Mouse (Mus musculus): ENCODE results near the gene Zfp503.

Gene Zfp503

DNA sequence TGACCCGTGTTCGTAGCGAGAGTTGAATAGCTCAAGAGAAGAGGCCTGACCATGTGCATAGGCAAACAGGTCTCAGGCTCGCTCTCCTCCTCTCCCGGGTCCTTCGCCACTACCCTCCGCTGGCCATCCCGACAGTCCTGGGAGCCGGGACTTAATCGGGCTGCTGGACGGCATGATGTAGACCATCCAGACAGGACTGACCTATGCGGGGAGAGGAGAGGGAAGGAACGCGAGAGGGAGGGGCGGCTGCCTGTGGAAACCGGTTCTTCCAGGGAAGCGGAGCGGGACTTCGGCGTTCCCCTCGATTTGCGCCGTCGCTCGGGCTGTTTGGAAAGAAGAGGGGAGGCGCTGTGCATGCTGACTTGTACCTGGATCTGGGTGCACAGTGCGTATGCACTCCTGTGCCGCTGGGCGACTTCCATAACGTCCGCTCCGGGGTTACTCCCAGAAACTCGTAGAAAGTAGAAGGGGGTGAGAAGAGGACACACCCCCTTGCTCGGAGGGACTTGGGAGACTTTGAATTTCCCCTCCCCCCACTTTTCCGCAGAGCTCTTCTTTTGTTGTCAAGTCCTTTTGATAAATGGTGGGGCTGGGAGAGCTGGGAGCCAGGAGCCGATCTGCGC, at the start of gene Zfp503:
TSS of gene Zfp503 (minus strand) at position 311 of the 623 bp plus-strand sequence.
- no peak for DNase-seq (ENCODE audit: low read depth, low spot score)

DNA sequence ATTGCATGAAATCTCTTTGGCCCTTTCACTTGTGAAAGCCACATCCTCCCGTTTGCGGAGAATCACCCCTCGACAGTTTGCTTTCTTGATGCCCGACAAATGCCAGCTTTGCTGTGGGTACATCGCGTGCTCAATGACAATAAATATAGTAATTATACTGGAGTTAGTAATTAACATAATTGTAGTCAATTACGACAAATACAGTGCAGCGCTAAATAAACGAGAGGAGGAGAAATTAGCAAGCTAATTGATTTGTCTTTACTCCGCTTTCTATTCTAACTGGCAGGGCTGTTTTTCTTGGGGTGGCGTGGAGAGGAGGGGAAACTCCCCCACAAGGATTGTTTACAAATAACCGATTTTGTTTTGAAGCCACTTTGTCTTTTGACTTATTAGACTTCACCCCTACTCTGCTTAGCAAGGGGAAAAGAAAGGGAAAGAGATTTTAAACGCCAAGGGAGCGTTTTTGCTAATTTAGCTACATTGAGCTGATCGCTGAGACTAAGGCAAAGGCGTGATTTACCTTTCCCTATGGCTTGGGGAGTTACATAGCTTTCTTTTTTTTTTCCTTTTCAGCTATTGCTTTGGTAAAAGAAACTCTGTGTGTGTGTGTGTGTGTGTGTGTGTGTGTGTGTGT, 48.2 kb upstream of the Zfp503 start:
- DNase-seq (ENCODE audit: low read depth, low spot score): no peak

DNA sequence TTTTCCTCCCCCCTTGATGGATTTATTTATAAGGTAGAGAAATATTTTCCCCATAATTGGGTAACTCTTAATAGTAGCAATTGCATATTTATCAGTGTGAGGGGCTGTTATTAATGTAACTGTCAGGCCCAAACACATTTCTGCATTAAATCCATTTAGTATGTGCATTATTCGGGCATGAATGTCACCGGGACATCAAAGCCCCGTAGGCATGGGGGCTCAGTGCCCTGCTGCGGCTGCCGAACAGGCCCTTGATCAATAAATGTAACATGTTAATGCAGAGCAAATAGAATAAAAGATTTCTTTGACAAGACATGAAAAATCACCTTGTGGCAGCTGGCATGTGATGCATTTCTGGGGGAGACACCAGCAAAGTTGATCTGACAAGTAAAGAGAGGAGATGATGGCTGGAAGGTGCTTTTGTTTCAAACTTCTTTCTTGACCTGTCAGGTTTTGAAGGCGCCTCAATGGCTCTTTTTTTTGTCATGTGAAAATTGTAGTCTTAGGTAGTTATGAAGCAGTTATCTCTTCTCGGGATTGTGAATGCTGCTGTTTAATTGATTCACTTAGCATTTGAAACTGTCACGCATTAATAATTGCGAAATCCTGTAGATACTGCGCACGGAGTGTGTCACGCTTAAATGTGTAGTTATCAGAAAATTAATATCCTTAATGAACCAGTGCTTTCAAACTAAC, 47.5 kb upstream of the Zfp503 start:
- no peak for DNase-seq (ENCODE audit: low read depth, low spot score)

DNA sequence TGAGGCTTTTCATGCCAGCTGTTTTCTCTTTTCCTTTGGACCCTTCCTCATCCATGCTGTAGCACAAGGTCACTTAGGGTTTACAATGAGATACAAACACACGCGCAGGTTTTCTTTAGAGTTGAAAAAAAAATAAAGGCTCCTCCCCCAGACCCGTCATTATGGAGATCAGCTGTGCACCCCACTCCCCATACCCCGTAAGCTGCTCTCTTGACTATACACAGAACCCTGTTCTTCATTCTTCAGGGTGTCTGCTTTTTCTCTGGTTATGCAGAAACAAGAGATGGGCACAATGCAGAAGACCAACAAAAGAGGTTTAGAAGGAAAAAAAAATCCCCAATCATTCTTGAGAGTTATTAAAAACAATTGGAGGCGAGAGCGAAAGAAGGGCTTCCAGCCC, 46.9 kb upstream of the Zfp503 start:
- no peak for DNase-seq (ENCODE audit: low read depth, low spot score)

DNA sequence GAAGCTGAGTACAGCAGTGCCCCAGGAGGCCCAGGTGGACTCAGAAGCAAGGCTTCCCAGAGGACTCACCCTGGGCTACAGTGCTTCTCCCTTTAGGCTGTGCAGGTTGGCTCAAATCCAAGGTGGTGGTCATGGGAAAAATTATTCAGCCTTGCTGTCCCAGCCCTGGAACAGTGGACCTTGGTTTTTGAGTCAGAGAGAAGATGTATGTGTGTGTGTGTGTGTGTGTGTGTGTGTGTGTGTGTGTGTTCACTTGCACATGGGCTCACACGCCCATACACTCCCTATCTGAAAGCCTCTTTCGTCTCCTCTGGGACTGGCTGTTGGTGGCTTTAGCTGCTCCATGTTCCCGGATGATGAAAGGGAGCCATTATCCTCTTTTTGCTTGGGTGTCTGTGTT, 46.5 kb upstream of the Zfp503 start:
- no peak for DNase-seq (ENCODE audit: low read depth, low spot score)

DNA sequence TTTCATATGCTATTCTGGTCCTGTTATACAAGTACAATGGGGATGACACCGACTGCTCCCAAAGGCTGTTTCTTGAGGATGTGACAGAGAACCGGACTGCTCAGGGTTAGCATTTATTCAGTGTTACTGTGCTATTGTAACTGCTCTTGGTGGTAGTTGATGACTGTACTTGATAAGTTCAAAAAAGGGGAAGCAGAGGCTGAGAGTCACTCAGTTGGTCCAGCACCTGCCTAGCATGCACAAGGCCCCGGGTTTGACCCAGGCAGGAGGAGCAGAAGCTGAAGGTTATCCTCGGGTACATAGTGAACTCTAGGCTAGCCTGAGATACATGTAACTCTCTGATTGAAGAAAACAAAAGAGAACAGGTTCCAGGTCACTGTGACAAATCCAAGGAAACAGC, 34.1 kb upstream of the Zfp503 start:
- no peak for DNase-seq (ENCODE audit: low read depth, low spot score)

DNA sequence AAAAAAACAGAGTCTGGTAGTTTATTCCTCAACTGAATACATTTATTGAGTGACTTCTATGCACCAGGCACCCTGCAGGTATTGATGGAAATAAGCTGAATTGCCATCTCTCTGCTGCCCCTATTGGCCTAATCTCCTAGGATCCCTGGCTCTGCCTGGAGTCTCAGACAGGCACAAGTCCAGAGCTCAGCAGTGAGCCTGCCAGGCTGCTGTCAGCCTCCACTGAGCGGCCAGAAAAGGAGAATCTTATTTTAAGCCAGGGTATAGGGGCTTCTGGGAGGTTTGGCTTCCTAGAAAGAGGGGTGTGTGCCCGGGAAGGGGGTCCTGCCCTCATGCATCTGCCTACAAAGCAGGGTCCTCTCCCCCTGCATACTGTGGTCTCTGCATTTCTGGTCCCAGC, 31.5 kb upstream of the Zfp503 start:
- DNase-seq (ENCODE audit: low read depth, low spot score): no peak

DNA sequence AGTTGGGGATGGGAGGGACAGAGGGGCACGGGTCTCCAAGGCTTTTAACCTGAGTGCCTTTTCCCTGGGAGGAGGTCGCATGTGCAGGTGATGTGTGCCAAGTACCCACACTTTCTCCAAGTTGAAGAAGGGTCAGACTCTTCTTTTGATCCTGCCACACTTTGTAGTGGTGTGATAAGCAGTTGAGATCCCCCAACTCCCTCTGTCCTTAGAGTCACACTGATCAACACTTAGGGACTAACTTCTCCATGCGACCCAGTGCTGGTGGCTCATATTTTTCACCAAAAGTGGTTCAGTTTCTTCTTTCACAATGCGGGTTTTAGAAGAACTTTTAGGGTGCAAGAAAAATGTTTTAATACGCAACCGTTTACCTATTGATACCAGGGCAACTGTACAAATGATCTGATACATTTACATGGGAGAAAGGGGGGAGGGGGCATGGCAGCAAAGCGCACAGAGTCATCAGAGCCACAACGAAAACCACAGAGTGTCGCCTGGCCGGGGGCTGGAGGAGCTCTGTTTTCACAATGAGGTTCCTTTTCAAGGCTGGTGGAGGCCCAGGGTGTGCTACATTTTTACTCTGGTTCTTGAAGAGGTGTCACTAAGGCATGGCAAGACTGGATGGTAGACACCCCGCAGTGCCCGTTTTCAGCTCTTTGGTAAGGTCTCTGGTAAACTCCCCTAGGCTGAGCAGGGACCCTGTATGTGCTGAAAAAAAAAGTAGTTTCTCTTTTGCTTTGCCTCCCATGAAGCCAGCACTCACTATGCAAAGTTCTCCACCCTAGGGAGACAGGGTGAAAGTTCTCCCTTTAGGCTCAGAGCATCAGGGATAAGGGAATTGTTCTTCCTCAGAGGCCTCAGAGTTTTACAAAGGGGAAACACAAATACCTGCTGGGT, 30.8 kb upstream of the Zfp503 start:
- DNase-seq (ENCODE audit: low read depth, low spot score): no peak

DNA sequence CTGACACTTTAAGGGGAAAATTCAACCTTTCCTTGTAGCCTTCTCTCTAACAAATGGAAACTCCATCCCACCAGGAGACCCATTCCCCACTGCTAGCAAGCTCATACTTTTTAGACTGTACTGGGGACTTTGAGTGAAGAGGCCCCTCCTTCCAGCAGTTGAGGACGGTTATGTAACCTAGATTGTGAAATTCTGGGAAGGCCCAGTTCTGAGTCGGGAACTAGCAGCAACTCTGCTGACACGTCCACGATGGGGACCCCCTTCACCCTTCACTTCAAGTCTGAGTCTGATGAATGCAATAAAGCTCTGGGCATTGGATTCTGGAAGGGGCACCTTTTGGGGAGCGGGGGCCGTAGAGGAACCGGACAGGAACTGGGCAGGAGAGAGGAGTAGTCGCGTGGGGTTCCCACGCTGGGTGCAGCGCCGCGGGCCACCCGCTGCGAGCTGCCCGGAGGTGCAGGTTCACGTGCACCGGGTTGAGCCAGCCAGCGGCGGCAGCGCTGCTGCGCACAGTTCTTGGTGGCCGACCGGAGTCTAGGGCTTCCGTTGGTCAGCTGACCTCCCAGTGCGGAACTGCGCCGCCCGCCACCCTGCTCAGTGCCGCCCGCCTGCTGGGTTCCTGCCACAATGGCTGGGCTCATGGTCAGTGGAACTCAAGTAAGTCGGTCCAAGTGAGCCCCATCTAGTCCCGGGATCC, 30.0 kb upstream of the Zfp503 start, which contains the start of gene Lrmda:
TSS of gene Lrmda (plus strand) at position 461 of the 697 bp plus-strand sequence.
- no peak for DNase-seq (ENCODE audit: low read depth, low spot score)

DNA sequence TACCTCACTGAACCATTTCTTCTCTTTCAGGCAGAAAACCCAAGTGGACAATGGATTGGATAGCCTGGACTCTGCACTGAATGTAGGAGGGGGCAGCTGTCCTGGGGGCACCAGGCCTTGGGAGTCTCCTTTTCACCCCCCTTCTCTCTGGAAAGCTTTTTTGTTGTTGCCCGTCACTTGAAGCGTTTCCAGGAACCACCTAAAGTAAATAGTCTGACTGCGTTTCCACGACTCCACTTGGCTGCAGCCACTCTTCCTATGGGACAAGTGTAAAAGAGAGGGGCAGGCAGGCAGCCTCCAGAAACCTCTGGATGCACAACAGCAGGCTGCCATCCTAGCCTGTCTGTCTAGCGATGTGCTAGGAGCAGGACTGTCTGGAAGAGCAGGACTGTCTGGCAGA, 27.6 kb upstream of the Zfp503 start:
- DNase-seq (ENCODE audit: low read depth, low spot score): no peak

DNA sequence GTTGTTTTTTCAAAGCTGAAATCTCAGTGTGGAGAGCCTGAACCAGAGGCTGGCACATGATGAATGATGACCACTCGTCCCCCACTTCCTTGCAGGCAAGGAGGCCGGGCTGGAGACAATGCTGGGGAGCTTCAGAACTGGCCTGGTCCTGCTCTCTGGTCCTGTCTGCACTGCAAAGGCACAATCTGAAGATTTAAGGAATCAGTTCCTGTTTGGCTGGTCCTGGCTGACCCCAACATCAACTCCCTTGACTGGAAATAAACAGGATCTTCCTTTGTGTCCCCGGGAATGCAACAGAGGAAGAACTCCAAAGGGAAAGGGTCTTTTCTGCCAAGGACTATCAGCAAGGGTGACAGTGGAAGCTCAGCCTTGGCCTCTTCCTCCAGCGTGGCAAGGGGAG, 25.4 kb upstream of the Zfp503 start:
- no peak for DNase-seq (ENCODE audit: low read depth, low spot score)

DNA sequence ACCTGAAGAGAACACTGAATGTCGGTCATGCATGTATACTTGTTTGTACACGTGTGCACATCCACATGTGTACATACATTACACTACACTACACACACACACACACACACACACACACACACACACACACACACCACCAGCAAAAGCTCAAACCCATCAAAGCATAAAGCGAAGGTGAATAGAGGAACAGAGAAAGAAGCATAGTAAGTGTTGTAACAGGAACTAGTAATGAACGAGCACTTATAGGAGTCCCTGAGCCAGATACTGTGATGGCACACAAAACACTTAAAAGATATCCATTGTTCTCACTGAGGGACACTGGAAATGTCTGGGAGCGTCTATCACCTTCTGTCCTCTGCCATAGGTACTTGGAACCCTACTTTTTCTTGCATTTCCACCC, 24.9 kb upstream of the Zfp503 start:
- DNase-seq (ENCODE audit: low read depth, low spot score): no peak

DNA sequence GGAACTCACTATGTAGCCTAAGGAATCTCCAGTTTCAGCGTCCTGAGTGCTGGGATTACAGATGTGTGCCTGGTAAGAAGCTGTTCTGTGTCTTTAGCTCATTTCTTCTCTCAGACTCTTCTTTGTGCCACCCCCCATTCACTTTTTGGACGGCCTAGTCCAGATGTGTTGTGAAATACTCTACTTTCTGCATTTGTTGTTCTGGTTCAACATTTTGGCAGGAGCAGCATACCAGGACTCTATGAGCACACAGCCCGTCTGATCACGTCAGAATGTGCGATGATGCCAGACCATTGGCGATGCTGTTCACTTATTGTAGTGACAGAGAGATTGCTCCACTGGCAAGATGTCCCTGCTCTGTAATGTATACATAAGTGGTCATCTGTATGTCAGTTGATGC, 17.6 kb upstream of the Zfp503 start:
- DNase-seq (ENCODE audit: low read depth, low spot score): no peak

DNA sequence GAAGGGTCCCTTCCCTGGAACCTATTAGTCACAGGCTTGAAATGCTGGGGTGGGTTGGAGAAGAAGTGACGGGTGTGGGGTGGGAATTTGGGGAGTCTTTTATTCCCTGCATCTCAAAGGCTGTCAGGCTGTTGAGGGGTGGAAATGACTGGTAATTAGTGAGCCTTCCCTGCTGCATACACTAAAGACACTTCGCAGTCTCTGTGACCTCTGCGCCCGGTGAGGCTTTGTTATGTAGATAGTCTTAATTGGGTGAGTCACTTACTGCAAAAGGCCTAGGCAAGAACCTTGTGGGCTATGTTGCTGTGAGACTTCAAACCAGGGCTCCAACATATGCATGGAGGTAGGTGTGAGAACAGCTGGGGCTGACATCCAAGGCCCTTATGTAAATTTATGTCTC, 15.5 kb upstream of the Zfp503 start:
- DNase-seq (ENCODE audit: low read depth, low spot score): no peak

DNA sequence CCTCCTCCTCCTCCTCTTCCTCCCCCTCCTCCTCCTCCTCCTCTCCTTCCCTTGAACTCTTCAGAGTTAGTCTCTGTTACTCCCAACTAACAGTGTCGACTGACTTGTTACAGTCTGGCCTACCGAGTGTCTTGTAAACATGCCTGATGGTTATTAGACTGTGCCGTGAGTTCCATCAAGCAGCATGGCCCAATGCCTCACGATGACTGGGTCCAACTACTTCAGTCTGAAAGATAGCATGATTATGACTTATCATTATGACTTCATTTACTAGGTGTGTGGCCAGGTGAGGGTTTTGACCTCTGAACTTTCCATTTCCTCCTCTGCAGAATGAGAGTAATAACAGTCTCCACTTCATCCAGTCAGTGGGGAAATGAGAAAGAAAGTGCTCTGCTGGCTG, 14.2 kb upstream of the Zfp503 start:
- no peak for DNase-seq (ENCODE audit: low read depth, low spot score)

DNA sequence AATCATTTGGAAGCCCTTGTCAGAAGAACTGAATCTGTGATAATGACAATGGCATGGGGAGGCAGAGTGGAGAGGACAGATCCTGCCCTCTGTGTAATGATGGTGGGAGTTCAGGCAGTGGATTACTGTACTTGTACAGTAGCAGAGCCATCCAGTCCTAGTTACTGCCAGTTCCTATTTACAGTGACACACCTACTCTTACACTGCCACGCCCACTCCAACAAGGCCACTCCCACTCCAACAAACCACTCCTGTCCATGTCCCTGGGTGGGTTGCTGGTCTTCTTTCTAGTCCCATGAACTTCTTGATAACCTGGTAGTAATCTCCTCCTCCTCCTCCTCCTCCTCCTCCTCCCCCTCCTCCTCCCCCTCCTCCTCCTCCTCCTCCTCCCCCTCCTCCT, 13.8 kb upstream of the Zfp503 start:
- no peak for DNase-seq (ENCODE audit: low read depth, low spot score)

DNA sequence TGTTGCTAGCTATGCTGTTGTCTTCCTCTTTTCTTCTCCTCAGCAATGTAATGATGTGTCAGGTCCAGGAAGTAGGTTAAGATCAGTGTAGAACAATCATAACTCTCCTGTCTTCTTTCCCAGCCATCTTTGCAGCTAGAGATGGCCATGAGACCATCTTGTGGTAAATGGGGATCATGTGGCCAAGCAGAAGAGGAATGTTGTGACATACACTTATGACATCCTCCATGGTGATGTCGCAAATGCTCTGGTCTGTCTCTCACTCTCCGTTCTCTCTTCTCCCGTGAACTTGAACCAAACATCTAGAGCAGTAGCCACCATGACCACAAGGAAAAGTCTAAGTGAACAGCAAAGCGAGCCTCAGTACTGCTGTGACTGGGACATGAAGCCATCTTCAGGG, 10.2 kb upstream of the Zfp503 start:
- no peak for DNase-seq (ENCODE audit: low read depth, low spot score)

DNA sequence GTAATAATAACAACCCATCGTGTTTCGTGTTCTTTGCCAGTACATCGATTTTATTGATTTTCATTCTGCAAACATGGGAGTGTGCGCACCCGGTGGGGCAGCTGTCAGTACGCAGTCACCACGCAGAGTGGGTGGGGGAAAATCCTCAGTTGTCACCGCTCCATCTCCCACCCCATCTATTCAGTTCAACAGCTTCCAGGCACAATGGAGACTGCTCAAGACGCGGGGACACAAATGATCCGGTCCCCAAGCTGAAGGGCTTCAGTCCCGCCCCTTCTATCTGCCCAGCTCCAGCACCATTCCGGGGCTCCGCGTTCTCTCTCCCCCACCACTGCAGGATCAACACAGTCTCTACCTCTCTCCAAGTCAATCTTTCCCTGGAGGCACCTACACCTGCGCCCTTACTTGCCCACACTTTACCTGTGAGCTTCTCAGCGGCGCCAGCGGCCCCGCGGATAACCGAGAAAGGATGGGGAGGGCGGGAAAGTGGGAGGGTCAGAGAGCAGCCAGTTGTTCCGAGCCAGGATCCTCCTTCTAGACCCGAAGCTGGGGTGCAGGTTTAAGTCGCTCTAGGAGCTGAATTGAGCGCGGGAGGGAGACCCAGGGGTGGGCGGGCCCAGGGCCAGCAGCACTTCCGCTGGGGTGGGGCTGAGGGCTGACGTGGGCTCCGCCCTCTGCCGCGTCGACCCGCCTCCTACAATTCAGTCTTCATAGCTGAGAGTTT, 5.8 kb upstream of the Zfp503 start:
- no peak for DNase-seq (ENCODE audit: low read depth, low spot score)

DNA sequence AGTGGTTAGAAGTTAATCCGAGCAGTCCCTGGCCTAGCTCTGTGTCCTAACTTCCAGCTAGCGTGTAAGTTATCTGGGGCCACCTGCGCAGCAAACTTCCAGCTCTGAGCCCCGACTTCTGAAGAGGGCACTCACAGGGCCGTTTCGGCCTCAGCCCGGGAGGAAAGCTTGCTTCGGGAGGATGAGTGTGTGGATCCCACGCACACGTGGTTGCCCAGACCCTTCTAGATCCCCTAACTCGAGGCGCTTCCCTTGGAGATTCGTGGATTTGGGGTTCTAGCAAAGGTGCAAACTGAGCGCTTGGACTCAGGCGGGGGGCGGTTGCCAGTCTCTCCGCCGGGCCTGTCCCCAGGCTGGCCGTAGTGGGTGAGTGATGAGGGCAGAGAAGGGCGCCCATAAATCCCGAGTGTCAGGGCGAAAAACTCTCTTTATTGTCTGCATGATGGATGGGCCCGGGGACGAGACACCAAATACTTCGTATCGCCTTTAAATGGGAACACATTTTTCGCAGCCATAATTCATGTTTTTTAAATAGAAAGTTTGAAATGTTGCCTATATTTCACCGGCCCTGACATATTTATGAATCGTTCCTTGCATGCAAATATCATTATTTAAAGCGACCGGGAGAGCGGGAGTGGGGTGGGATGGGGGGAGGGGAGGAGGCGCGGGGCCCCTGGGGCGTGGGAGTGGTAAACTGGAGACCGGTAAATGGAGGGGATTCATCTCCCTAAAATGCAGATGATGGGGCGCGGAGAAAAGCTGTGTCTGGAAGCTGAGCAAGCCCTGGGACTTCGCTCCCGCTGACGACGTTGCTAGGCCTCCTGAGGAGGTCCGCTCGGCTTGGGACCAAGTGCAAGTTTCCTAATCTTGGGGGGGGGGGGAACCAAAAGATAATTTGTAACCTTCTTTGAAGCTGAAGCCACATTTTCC, 4.9 kb upstream of the Zfp503 start:
- no peak for DNase-seq (ENCODE audit: low read depth, low spot score)
